Mouse (Mus musculus): ENCODE measurements around the gene Dab1. TPM values are rescaled to one million over a fixed set of nuclear protein-coding genes. Genes with fewer than 3 reads are reported as not detected.

The Dab1 gene
- total RNA-seq, 2 experiments from 2014 or later: 132 to 158 TPM

- no peak for DNase-seq (ENCODE audit: extremely low spot score in 1 of 2, low spot score in 1 of 2)
Observed at GRCm38 (mm10) chr4:104548287-104548686, 929.1 kb downstream of the Dab1 start.

- DNase-seq (ENCODE audit: extremely low spot score in 1 of 2, low spot score in 1 of 2): no peak
Observed at GRCm38 (mm10) chr4:104550581-104551205, 931.5 kb downstream of the Dab1 start.

- no peak for DNase-seq (ENCODE audit: extremely low spot score in 1 of 2, low spot score in 1 of 2)
Observed at GRCm38 (mm10) chr4:104551390-104552070, 932.4 kb downstream of the Dab1 start.

GRCm38 (mm10) chr4:104555408-104555807 lies 936.2 kb downstream of the Dab1 start:
- no peak for DNase-seq (ENCODE audit: extremely low spot score in 1 of 2, low spot score in 1 of 2)

- no peak for DNase-seq (ENCODE audit: extremely low spot score in 1 of 2, low spot score in 1 of 2)
Observed at GRCm38 (mm10) chr4:104563512-104563911, 944.4 kb downstream of the Dab1 start.

- DNase-seq (ENCODE audit: extremely low spot score in 1 of 2, low spot score in 1 of 2): no peak
Observed at GRCm38 (mm10) chr4:104570523-104570922, 951.4 kb downstream of the Dab1 start.

GRCm38 (mm10) chr4:104572440-104572839 lies 953.3 kb downstream of the Dab1 start:
- no peak for DNase-seq (ENCODE audit: extremely low spot score in 1 of 2, low spot score in 1 of 2)

- DNase-seq (ENCODE audit: extremely low spot score in 1 of 2, low spot score in 1 of 2): no peak
Observed at GRCm38 (mm10) chr4:104573419-104573818, 954.3 kb downstream of the Dab1 start.

GRCm38 (mm10) chr4:104578370-104578769 lies 959.2 kb downstream of the Dab1 start:
- peak in 1 of 2 experiments; percentile 29 for DNase-seq (ENCODE audit: extremely low spot score in 1 of 2, low spot score in 1 of 2)

GRCm38 (mm10) chr4:104579946-104580544 lies 960.9 kb downstream of the Dab1 start:
- no peak for DNase-seq (ENCODE audit: extremely low spot score in 1 of 2, low spot score in 1 of 2)

GRCm38 (mm10) chr4:104582726-104583125 lies 963.6 kb downstream of the Dab1 start:
- DNase-seq (ENCODE audit: extremely low spot score in 1 of 2, low spot score in 1 of 2): no peak

GRCm38 (mm10) chr4:104587826-104588225 lies 968.7 kb downstream of the Dab1 start:
- DNase-seq (ENCODE audit: extremely low spot score in 1 of 2, low spot score in 1 of 2): no peak

GRCm38 (mm10) chr4:104596936-104597335 lies 977.8 kb downstream of the Dab1 start:
- no peak for DNase-seq (ENCODE audit: extremely low spot score in 1 of 2, low spot score in 1 of 2)

GRCm38 (mm10) chr4:104597490-104598465 lies 978.6 kb downstream of the Dab1 start:
- no peak for DNase-seq (ENCODE audit: extremely low spot score in 1 of 2, low spot score in 1 of 2)

GRCm38 (mm10) chr4:104602804-104603203 lies 983.6 kb downstream of the Dab1 start:
- DNase-seq (ENCODE audit: extremely low spot score in 1 of 2, low spot score in 1 of 2): no peak

- DNase-seq (ENCODE audit: extremely low spot score in 1 of 2, low spot score in 1 of 2): no peak
Observed at GRCm38 (mm10) chr4:104604298-104604697, 985.1 kb downstream of the Dab1 start.

- no peak for DNase-seq (ENCODE audit: extremely low spot score in 1 of 2, low spot score in 1 of 2)
Observed at GRCm38 (mm10) chr4:104606881-104607280, 987.7 kb downstream of the Dab1 start.

- no peak for DNase-seq (ENCODE audit: extremely low spot score in 1 of 2, low spot score in 1 of 2)
Observed at GRCm38 (mm10) chr4:104607636-104608035, 988.5 kb downstream of the Dab1 start.

- DNase-seq (ENCODE audit: extremely low spot score in 1 of 2, low spot score in 1 of 2): no peak
Observed at GRCm38 (mm10) chr4:104619452-104619851, 1000.3 kb downstream of the Dab1 start.

GRCm38 (mm10) chr4:104625316-104625715 lies 1006.2 kb downstream of the Dab1 start:
- DNase-seq (ENCODE audit: extremely low spot score in 1 of 2, low spot score in 1 of 2): no peak

- no peak for DNase-seq (ENCODE audit: extremely low spot score in 1 of 2, low spot score in 1 of 2)
Observed at GRCm38 (mm10) chr4:104628708-104629107, 1009.5 kb downstream of the Dab1 start.
